Mouse (Mus musculus): Measurements from ENCODE around the gene Olfr329-ps. TPM values are rescaled to one million over a fixed set of nuclear protein-coding genes. Genes with fewer than 3 reads are reported as not detected.
"Not testable (repeated sequence)": the region's sequence is repeated elsewhere in the genome, so short reads cannot be mapped to it uniquely, and the experiment has no call there.

The Olfr329-ps gene
- polyA plus RNA-seq (2012), result not detected in 2 replicates

GRCm38 (mm10) chr11:58546322-58546721, at the start of gene Olfr329-ps:
Gene Olfr329-ps (minus strand): TSS chr11:58546422.
- no peak for TF ChIP-seq GATA1 (IDR thresholded peaks at IDR 0.05; ENCODE audit: low read length)

- TF ChIP-seq GATA1 (IDR thresholded peaks at IDR 0.05; ENCODE audit: low read length), result no peak
These were observed 48.6 kb upstream of the Olfr329-ps start, which contains the start of gene Olfr324 for GRCm38 (mm10) chr11:58594814-58595213. Gene Olfr324 (plus strand): TSS chr11:58595114.

GRCm38 (mm10) chr11:58588620-58589250, 42.5 kb upstream of the Olfr329-ps start:
- no peak for TF ChIP-seq GATA1 (IDR thresholded peaks at IDR 0.05; ENCODE audit: low read length)

- no peak for TF ChIP-seq GATA1 (IDR thresholded peaks at IDR 0.05; ENCODE audit: low read length)
These were observed 41.7 kb upstream of the Olfr329-ps start for GRCm38 (mm10) chr11:58587898-58588348.

GRCm38 (mm10) chr11:58578636-58579035, 32.4 kb upstream of the Olfr329-ps start:
- no peak for TF ChIP-seq GATA1 (IDR thresholded peaks at IDR 0.05; ENCODE audit: low read length)

- TF ChIP-seq GATA1 (IDR thresholded peaks at IDR 0.05; ENCODE audit: low read length), result no peak
These were observed 31.2 kb upstream of the Olfr329-ps start, which contains the start of gene Olfr325 for GRCm38 (mm10) chr11:58577430-58577829. Gene Olfr325 (plus strand): TSS chr11:58577730.

GRCm38 (mm10) chr11:58570405-58570804, 24.2 kb upstream of the Olfr329-ps start, which contains the start of gene Olfr224:
Gene Olfr224 (minus strand): TSS chr11:58570553.
- TF ChIP-seq GATA1 (IDR thresholded peaks at IDR 0.05; ENCODE audit: low read length), result no peak

GRCm38 (mm10) chr11:58555536-58555935, 9.3 kb upstream of the Olfr329-ps start, which contains the start of gene Olfr328:
Gene Olfr328 (minus strand): TSS chr11:58555636.
- TF ChIP-seq GATA1 (IDR thresholded peaks at IDR 0.05; ENCODE audit: low read length), result no peak

GRCm38 (mm10) chr11:58534736-58535135, 11.5 kb downstream of the Olfr329-ps start, which contains the start of gene Olfr330:
Gene Olfr330 (minus strand): TSS chr11:58534836.
- TF ChIP-seq GATA1 (IDR thresholded peaks at IDR 0.05; ENCODE audit: low read length), result not testable (repeated sequence)

- TF ChIP-seq GATA1 (IDR thresholded peaks at IDR 0.05; ENCODE audit: low read length), result not testable (repeated sequence)
These were observed 43.8 kb downstream of the Olfr329-ps start, which contains the start of gene Olfr331 for GRCm38 (mm10) chr11:58502472-58502871. Gene Olfr331 (minus strand): TSS chr11:58502572.

GRCm38 (mm10) chr11:58499290-58499689, 46.9 kb downstream of the Olfr329-ps start:
- no peak for TF ChIP-seq GATA1 (IDR thresholded peaks at IDR 0.05; ENCODE audit: low read length)

- TF ChIP-seq GATA1 (IDR thresholded peaks at IDR 0.05; ENCODE audit: low read length), result no peak
These were observed 47.5 kb downstream of the Olfr329-ps start for GRCm38 (mm10) chr11:58498761-58499160.

- TF ChIP-seq GATA1 (IDR thresholded peaks at IDR 0.05; ENCODE audit: low read length), result no peak
These were observed 53.8 kb downstream of the Olfr329-ps start, which contains the start of gene Olfr332 for GRCm38 (mm10) chr11:58492455-58492854. Gene Olfr332 (minus strand): TSS chr11:58492555.

Other genes with a start within 250 kb of the Olfr329-ps start
- 17.2 and 21.2 TPM in 2 replicates for gene Zfp692, start 239.4 kb downstream of the Olfr329-ps start, polyA plus RNA-seq (2012)
- gene Zfp672, start 216.1 kb downstream of the Olfr329-ps start, polyA plus RNA-seq (2012), result 10.1 and 10.8 TPM in 2 replicates
- gene Sh3bp5l, start 215.7 kb downstream of the Olfr329-ps start, polyA plus RNA-seq (2012), result 29.4 and 33.7 TPM in 2 replicates
- not detected in 2 replicates for gene Lypd8, start 167.4 kb downstream of the Olfr329-ps start, polyA plus RNA-seq (2012)
- gene 1810065E05Rik, start 125.3 kb downstream of the Olfr329-ps start, polyA plus RNA-seq (2012), result not detected in 2 replicates
- not detected in 2 replicates for gene Gm12253, start 113.9 kb downstream of the Olfr329-ps start, polyA plus RNA-seq (2012)
- not detected in 2 replicates for gene Lypd9, start 93.5 kb downstream of the Olfr329-ps start, polyA plus RNA-seq (2012)
- not detected in 2 replicates for gene Olfr30, start 84.2 kb downstream of the Olfr329-ps start, polyA plus RNA-seq (2012)
- gene Olfr332, start 53.9 kb downstream of the Olfr329-ps start, polyA plus RNA-seq (2012), result not detected in 2 replicates
- not detected in 2 replicates for gene Olfr331, start 43.9 kb downstream of the Olfr329-ps start, polyA plus RNA-seq (2012)
- not detected in 2 replicates for gene Olfr330, start 11.6 kb downstream of the Olfr329-ps start, polyA plus RNA-seq (2012)
- not detected in 2 replicates for gene Olfr328, start 9.2 kb upstream of the Olfr329-ps start, polyA plus RNA-seq (2012)
- not detected in 2 replicates for gene Olfr224, start 24.1 kb upstream of the Olfr329-ps start, polyA plus RNA-seq (2012)
- not detected in 2 replicates for gene Olfr325, start 31.3 kb upstream of the Olfr329-ps start, polyA plus RNA-seq (2012)
- not detected in 2 replicates for gene Olfr324, start 48.7 kb upstream of the Olfr329-ps start, polyA plus RNA-seq (2012)
- not detected in 2 replicates for gene 2210407C18Rik, start 69.7 kb upstream of the Olfr329-ps start, polyA plus RNA-seq (2012)
- not detected in 2 replicates for gene Olfr323, start 84.1 kb upstream of the Olfr329-ps start, polyA plus RNA-seq (2012)
- gene Trim58, start 94.0 kb upstream of the Olfr329-ps start, polyA plus RNA-seq (2012), result not detected in 2 replicates
- gene Olfr322, start 112.4 kb upstream of the Olfr329-ps start, polyA plus RNA-seq (2012), result not detected in 2 replicates
- not detected in 2 replicates for gene Olfr320, start 134.7 kb upstream of the Olfr329-ps start, polyA plus RNA-seq (2012)
- not detected in 2 replicates for gene Olfr319, start 152.7 kb upstream of the Olfr329-ps start, polyA plus RNA-seq (2012)
- not detected in 2 replicates for gene Olfr318, start 177.6 kb upstream of the Olfr329-ps start, polyA plus RNA-seq (2012)
- not detected in 2 replicates for gene Olfr317, start 192.8 kb upstream of the Olfr329-ps start, polyA plus RNA-seq (2012)
- gene Olfr316, start 206.3 kb upstream of the Olfr329-ps start, polyA plus RNA-seq (2012), result not detected in 2 replicates
- gene Olfr315, start 226.8 kb upstream of the Olfr329-ps start, polyA plus RNA-seq (2012), result not detected in 2 replicates
- gene Olfr314, start 236.5 kb upstream of the Olfr329-ps start, polyA plus RNA-seq (2012), result not detected in 2 replicates

Measured in G1E-ER4 (cell line).